ENCODE assay signal across 14 mouse cellular contexts in genomic region chr7:137297594-137298381, GRCm38 (mm10). TPM values are rescaled to one million over a fixed set of nuclear protein-coding genes. Genes with fewer than 3 reads are reported as not detected.
A peak's percentile ranks its signal among the peaks of the same experiment; 100 is the strongest.
DNase-seq lines count a peak whose midpoint lies in the region; ATAC-seq lines count a peak whose summit lies in the region.
"Had no signal": no experiment of that assay in that cellular context is flagged by ENCODE, and none has a peak within 500 bp of the region (broad histone marks: within the 10 kb centered on the region; RNA-seq: fewer than 3 reads in every experiment).

No protein-coding gene starts in this region.

- H3K9ac ChIP-seq in embryonic facial prominence, embryonic 12.5 days: no peak overlapping the region
- H3K9ac ChIP-seq in limb, embryonic 11.5 days (ENCODE audit: low read length): no peak overlapping the region
- H3K9ac ChIP-seq in neural tube, embryonic 14.5 days (replicated peaks; ENCODE audit: low read depth, low read length): peak overlapping the region; percentile 41; the same call in 1 of the 2 replicates
- no peak overlapping the region for H3K9ac ChIP-seq in kidney, embryonic 15.5 days
- H3K9ac ChIP-seq: liver, postnatal 0 days had no signal

- no peaks in the 10 kb centered on the region for H3K9me3 ChIP-seq in embryonic facial prominence, embryonic 12.5 days
- H3K9me3 ChIP-seq in limb, embryonic 11.5 days (ENCODE audit: control insufficient read depth, low read length): no peaks in the 10 kb centered on the region
- no peaks in the 10 kb centered on the region for H3K9me3 ChIP-seq in neural tube, embryonic 14.5 days (ENCODE audit: control insufficient read depth, low read length)
- H3K9me3 ChIP-seq in kidney, embryonic 15.5 days (replicated peaks): no peaks in the 10 kb centered on the region

- no peaks in the 10 kb centered on the region for H3K36me3 ChIP-seq in embryonic facial prominence, embryonic 12.5 days
- H3K36me3 ChIP-seq in limb, embryonic 11.5 days (ENCODE audit: control insufficient read depth, insufficient read depth, low read length): no peaks in the 10 kb centered on the region
- peaks cover 6% of the 10 kb centered on the region; the same call in 1 of the 2 replicates for H3K36me3 ChIP-seq in neural tube, embryonic 14.5 days (ENCODE audit: control insufficient read depth, insufficient read depth, low read length)
- H3K36me3 ChIP-seq in kidney, embryonic 15.5 days: no peaks in the 10 kb centered on the region

- 0 out of 2 replicates have a peak, but pooled peaks cover 11% of the 10 kb centered on the region for H3K27me3 ChIP-seq in embryonic facial prominence, embryonic 12.5 days
- H3K27me3 ChIP-seq in limb, embryonic 11.5 days (ENCODE audit: control insufficient read depth, insufficient read depth, low read length): 0 out of 2 replicates have a peak, but pooled peaks cover 2% of the 10 kb centered on the region
- no peaks in the 10 kb centered on the region for H3K27me3 ChIP-seq in neural tube, embryonic 14.5 days (ENCODE audit: control insufficient read depth, insufficient read depth, low read length)
- peaks cover 84% of the 10 kb centered on the region for H3K27me3 ChIP-seq in kidney, embryonic 15.5 days

- peak; percentile 24 to 27 for DNase-seq in heart, postnatal 10 days
- no peak for DNase-seq in heart, adult 8-10 months (ENCODE audit: low spot score)
- peak; percentile 71 for DNase-seq in limb, embryonic 11.5 days (ENCODE audit: low spot score)
- DNase-seq in right cerebral cortex, postnatal 25 days: no peak
- DNase-seq: cerebellum, adult 11 months; liver, postnatal 0 days had no signal

- H3K27ac ChIP-seq in embryonic facial prominence, embryonic 12.5 days: no peak overlapping the region
- H3K27ac ChIP-seq in limb, embryonic 11.5 days (replicated peaks; ENCODE audit: low read depth, low read length): peak overlapping the region; percentile 56; the same call in 1 of the 2 replicates
- H3K27ac ChIP-seq in neural tube, embryonic 14.5 days (ENCODE audit: low read depth, low read length): peak overlapping the region; percentile 79
- no peak overlapping the region for H3K27ac ChIP-seq in kidney, embryonic 15.5 days
- H3K27ac ChIP-seq: stomach, postnatal 0 days had no signal

- ATAC-seq in embryonic facial prominence, embryonic 12.5 days (ENCODE audit: insufficient number of reproducible peaks, insufficient read depth, low FRiP score, low TSS enrichment): no peak
- ATAC-seq in limb, embryonic 11.5 days (ENCODE audit: insufficient number of reproducible peaks, low FRiP score, low TSS enrichment, low read depth): no peak
- ATAC-seq in neural tube, embryonic 14.5 days (ENCODE audit: low read depth): no peak
- ATAC-seq in kidney, embryonic 15.5 days (replicated peaks; ENCODE audit: low FRiP score): no peak
- ATAC-seq: CD4-positive, CD25-positive, alpha-beta regulatory T cell, adult 4 months; inflammation-experienced regulatory T-cells, adult 6 months; liver, postnatal 0 days had no signal

- H3K4me1 ChIP-seq in embryonic facial prominence, embryonic 12.5 days: peaks cover 76% of the 10 kb centered on the region
- H3K4me1 ChIP-seq in limb, embryonic 11.5 days (ENCODE audit: control insufficient read depth, insufficient read depth, low read length): peaks cover 70% of the 10 kb centered on the region
- H3K4me1 ChIP-seq in neural tube, embryonic 14.5 days (ENCODE audit: control insufficient read depth, insufficient read depth, low read length): peaks cover 67% of the 10 kb centered on the region
- H3K4me1 ChIP-seq in kidney, embryonic 15.5 days: peaks cover 34% of the 10 kb centered on the region

- intact Hi-C loops in heart, postnatal 10 days (cut with DNase I): no loop called here

- 44% methylated on average over 24 of the region's 24 CpGs for WGBS in embryonic facial prominence, embryonic 12.5 days
- 18% methylated on average over 24 of the region's 24 CpGs for WGBS in limb, embryonic 11.5 days
- 38% methylated on average over 24 of the region's 24 CpGs for WGBS in neural tube, embryonic 14.5 days
- WGBS in kidney, embryonic 15.5 days: 35% methylated on average over 24 of the region's 24 CpGs

- H3K4me3 ChIP-seq in embryonic facial prominence, embryonic 12.5 days: no peak overlapping the region
- H3K4me3 ChIP-seq in limb, embryonic 11.5 days (ENCODE audit: low read depth, low read length): no peak overlapping the region
- H3K4me3 ChIP-seq in neural tube, embryonic 14.5 days (ENCODE audit: low read depth, low read length): no peak overlapping the region; the same call in 1 of the 2 replicates
- no peak overlapping the region for H3K4me3 ChIP-seq in kidney, embryonic 15.5 days (replicated peaks)

- peak overlapping the region; percentile 18; the same call in 1 of the 2 replicates for H3K4me2 ChIP-seq in embryonic facial prominence, embryonic 12.5 days (replicated peaks)
- H3K4me2 ChIP-seq in limb, embryonic 11.5 days (ENCODE audit: low read depth, severe bottlenecking): peak overlapping the region; percentile 27
- peak overlapping the region; percentile 63 for H3K4me2 ChIP-seq in neural tube, embryonic 14.5 days (ENCODE audit: low read depth, low read length)
- H3K4me2 ChIP-seq in kidney, embryonic 15.5 days: no peak overlapping the region
- H3K4me2 ChIP-seq: heart, embryonic 11.5 days had no signal

RNA-seq across cellular contexts. Expression of gene Ebf3, which starts 16.5 kb away (rescaled TPM):
- total RNA-seq in heart, postnatal 10 days (2021): 10 to 100 TPM; 19.8 to 20.0 TPM
- total RNA-seq in heart, adult 8-10 months (2022): 1 to 10 TPM; 5.0 to 9.3 (median 7.6) TPM
- 15.5 and 21.1 TPM in 2 replicates for polyA plus RNA-seq in embryonic facial prominence, embryonic 12.5 days (2016; fragmentation: Nextera tagmentation; extraction: Ambion mirVana)
- 9.8 and 10.3 TPM in 2 replicates for polyA plus RNA-seq in limb, embryonic 11.5 days (2014; fragmentation: Nextera tagmentation; extraction: Ambion mirVana)
- polyA plus RNA-seq in neural tube, embryonic 14.5 days (2014; fragmentation: Nextera tagmentation; extraction: Ambion mirVana): 46.9 and 53.5 TPM in 2 replicates
- 1.5 and 1.6 TPM in 2 replicates for polyA plus RNA-seq in kidney, embryonic 15.5 days (2015; fragmentation: Nextera tagmentation; extraction: Ambion mirVana)
- total RNA-seq: megakaryocyte-erythroid progenitor cell, adult 5-6 weeks had no signal
- polyA plus RNA-seq: CD4-positive, CD25-positive, alpha-beta regulatory T cell, adult 4 months; inflammation-experienced regulatory T-cells, adult 6 months; liver, postnatal 0 days had no signal

Comparison
In these comparisons a context has a peak if more than half of its experiments do, and no peak if none do; other contexts are left out.
1. DNase-seq: peak in heart, postnatal 10 days (2 of 2) and limb, embryonic 11.5 days (single experiment); none in heart, adult 8-10 months (single experiment) and right cerebral cortex, postnatal 25 days (single experiment).
2. H3K27ac ChIP-seq: peak in limb, embryonic 11.5 days (single experiment) and neural tube, embryonic 14.5 days (single experiment); none in embryonic facial prominence, embryonic 12.5 days (single experiment) and kidney, embryonic 15.5 days (single experiment).